In genomic region chr16:23479872-23480603, GRCm38 (mm10) we compare ENCODE assay signal across 23 mouse cellular contexts. TPM values are rescaled to one million over a fixed set of nuclear protein-coding genes. Genes with fewer than 3 reads are reported as not detected.
"Had no signal": no experiment of that assay in that cellular context is flagged by ENCODE, and none has a peak within 500 bp of the region (broad histone marks: within the 10 kb centered on the region; RNA-seq: fewer than 3 reads in every experiment).

No protein-coding gene starts in this region.

- ATAC-seq: liver, postnatal 0 days; lung, postnatal 0 days had no signal

- H3K4me3 ChIP-seq: layer of hippocampus, adult 2 months; limb, embryonic 10.5 days; limb, embryonic 13.5 days had no signal

- DNase-seq: kidney, adult 2 months; kidney, postnatal 25 days; layer of hippocampus, adult 9-11 months; liver, postnatal 0 days; lung, embryonic 14.5 days; midbrain, embryonic 14.5 days; thymus, postnatal 25 days had no signal

- H3K4me2 ChIP-seq: limb, embryonic 13.5 days; lung, embryonic 14.5 days had no signal

- H3K9me3 ChIP-seq: limb, embryonic 10.5 days; limb, embryonic 13.5 days had no signal

- H3K27ac ChIP-seq: kidney, postnatal 0 days; layer of hippocampus, adult 2 months; limb, embryonic 10.5 days; limb, embryonic 13.5 days; liver, embryonic 14.5 days; macrophage had no signal

- H3K27me3 ChIP-seq: limb, embryonic 13.5 days had no signal

- H3K36me3 ChIP-seq: limb, embryonic 10.5 days; limb, embryonic 13.5 days had no signal

- H3K9ac ChIP-seq: limb, embryonic 13.5 days; liver, embryonic 14.5 days; liver, postnatal 0 days; lung, embryonic 14.5 days had no signal

RNA-seq across cellular contexts. Expression of gene Masp1, which starts 40.6 kb away (rescaled TPM):
- total RNA-seq: megakaryocyte, adult 5-6 weeks had no signal

RNA-seq across cellular contexts. Expression of gene Rtp1, which starts 51.1 kb away (rescaled TPM):
- total RNA-seq: liver, adult 2 months; megakaryocyte, adult 5-6 weeks had no signal
- polyA plus RNA-seq: kidney, embryonic 14.5 days; kidney, postnatal 0 days; large intestine, adult 2 months; limb, embryonic 10.5 days; limb, embryonic 13.5 days; liver, adult 2 months; liver, embryonic 14.5 days; liver, postnatal 0 days; lung, embryonic 14.5 days; lung, postnatal 0 days; macrophage; midbrain, embryonic 14.5 days; neural tube, embryonic 11.5 days; neural tube, embryonic 14.5 days; small intestine, adult 2 months; spleen, adult 2 months; thymus, postnatal 0 days had no signal
